Mouse (Mus musculus) embryo, embryonic 10.5 days (tissue): Measurements from ENCODE around the gene B4galt3.
"Not testable (repeated sequence)": the region's sequence is repeated elsewhere in the genome, so short reads cannot be mapped to it uniquely, and the experiment has no call there.

Experiments
- DNase-seq: peaks from one replicate; pipeline ENCODE4 v3.0.0-alpha.2; 2015; ENCODE audit warnings: low spot score

The B4galt3 gene

GRCm38 (mm10) chr1:171240911-171241310 is 29.2 kb upstream of the B4galt3 start:
- DNase-seq: no peak

GRCm38 (mm10) chr1:171241952-171242351 is 28.2 kb upstream of the B4galt3 start:
- not testable (repeated sequence) for DNase-seq

- DNase-seq: no peak
Measured at GRCm38 (mm10) chr1:171245353-171245752, 24.8 kb upstream of the B4galt3 start.

GRCm38 (mm10) chr1:171246709-171247452 is 23.2 kb upstream of the B4galt3 start:
- DNase-seq: peak; percentile 99

GRCm38 (mm10) chr1:171247453-171247841 is 22.7 kb upstream of the B4galt3 start:
- DNase-seq: no peak

- DNase-seq: no peak
Measured at GRCm38 (mm10) chr1:171247916-171248315, 22.2 kb upstream of the B4galt3 start.

- peak; percentile 47 for DNase-seq
Measured at GRCm38 (mm10) chr1:171248386-171249226, 21.5 kb upstream of the B4galt3 start.

GRCm38 (mm10) chr1:171249913-171250600 is 20.1 kb upstream of the B4galt3 start, which contains the start of gene Adamts4:
Gene Adamts4, plus strand, starts transcription at chr1:171250421.
- peak; percentile 79 for DNase-seq

GRCm38 (mm10) chr1:171250680-171251593 is 19.2 kb upstream of the B4galt3 start, which contains the start of gene Ndufs2:
Gene Ndufs2, minus strand, starts transcription at chr1:171251388.
- DNase-seq: peak; percentile 55

- peak; percentile 76 for DNase-seq
Measured at GRCm38 (mm10) chr1:171251594-171252324, 18.4 kb upstream of the B4galt3 start.

GRCm38 (mm10) chr1:171252415-171252814 is 17.7 kb upstream of the B4galt3 start:
- DNase-seq: no peak

GRCm38 (mm10) chr1:171256095-171256818 is 13.9 kb upstream of the B4galt3 start:
- no peak for DNase-seq

GRCm38 (mm10) chr1:171256937-171257548 is 13.1 kb upstream of the B4galt3 start:
- DNase-seq: peak; percentile 87

- no peak for DNase-seq
Measured at GRCm38 (mm10) chr1:171257781-171258180, 12.3 kb upstream of the B4galt3 start.

- DNase-seq: no peak
Measured at GRCm38 (mm10) chr1:171258921-171259320, 11.2 kb upstream of the B4galt3 start.

- DNase-seq: no peak
Measured at GRCm38 (mm10) chr1:171260316-171260715, 9.8 kb upstream of the B4galt3 start.

- peak; percentile 37 for DNase-seq
Measured at GRCm38 (mm10) chr1:171262594-171263130, 7.5 kb upstream of the B4galt3 start.

GRCm38 (mm10) chr1:171263185-171263611 is 6.9 kb upstream of the B4galt3 start:
- DNase-seq: peak; percentile 60
